Mouse (Mus musculus) spleen, adult 2 months (tissue): ENCODE data around the gene Gng4. TPM values are rescaled to one million over a fixed set of nuclear protein-coding genes. Genes with fewer than 3 reads are reported as not detected.

Experiments used
- DNase-seq, 2 experiments: peaks; one replicate each; pipeline versions ENCODE4 v3.0.0 to v3.0.0-alpha.2; 2012 to 2021; ENCODE audit warnings: low spot score in 2 of 2, low read depth in 1 of 2
- H3K27ac ChIP-seq: fragments of 200-500 bp; 2 replicates; pipeline ENCODE4 v1.5.1; 2012; ENCODE audit warnings: low read length, inconsistent platforms; ENCODE audit not compliant: insufficient read depth
- H3K27me3 ChIP-seq: fragments of 200-500 bp; 2 replicates; pipeline ENCODE4 v1.6.1; 2012; ENCODE audit warnings: mild to moderate bottlenecking, moderate library complexity, low read length, inconsistent platforms; ENCODE audit not compliant: control insufficient read depth, insufficient read depth
- H3K36me3 ChIP-seq: fragments of 200-500 bp; 2 replicates; pipeline ENCODE4 v1.6.1; 2012; ENCODE audit warnings: mild to moderate bottlenecking, low read length, inconsistent platforms; ENCODE audit not compliant: control insufficient read depth, insufficient read depth
- H3K4me1 ChIP-seq: fragments of 200-500 bp; 2 replicates; pipeline ENCODE4 v1.6.1; 2011; ENCODE audit warnings: inconsistent platforms; ENCODE audit not compliant: control insufficient read depth, insufficient read depth, insufficient read length
- H3K4me3 ChIP-seq: fragments of 200-500 bp; 2 replicates; pipeline ENCODE4 v1.5.1; 2011; ENCODE audit warnings: mild to moderate bottlenecking, inconsistent platforms; ENCODE audit not compliant: insufficient read depth, insufficient read length; ENCODE audit errors: extremely low read depth
- CTCF ChIP-seq: fragments of 200-500 bp; IDR thresholded peaks from 2 replicates; pipeline ENCODE4 v1.5.1; 2011; ENCODE audit warnings: mild to moderate bottlenecking, inconsistent platforms; ENCODE audit not compliant: insufficient read depth, insufficient read length, insufficient replicate concordance; ENCODE audit errors: extremely low read depth
- POLR2A ChIP-seq: fragments of 200-500 bp; IDR thresholded peaks from 2 replicates; pipeline ENCODE4 v1.6.1; 2011; ENCODE audit warnings: low read depth, low read length, inconsistent platforms
- WGBS: fragments of 180-500 bp; shearing (Covaris S2); methylation state at CpG from one replicate; pipeline ENCODE4 v1.1.7; 2018; 5-methylcytosine and 5-hydroxymethylcytosine counted together
- polyA plus RNA-seq: library from polyadenylated mRNA; depleted of rRNA; stranded (reverse); fragments of >200 nt; gene quantifications from 2 replicates; pipeline ENCODE4 v1.2.3, GENCODE M21; 2012; rRNA removed

The Gng4 gene
- polyA plus RNA-seq, 1 experiment = not detected

GRCm38 (mm10) chr13:13867922-13868321 is 84.1 kb downstream of the Gng4 start:
- no peak for DNase-seq
- H3K36me3 ChIP-seq = no peaks in the 10 kb centered on the region
- no peak overlapping the region for H3K4me3 ChIP-seq
- TF ChIP-seq CTCF (no peak), POLR2A (no peak)
- H3K27ac ChIP-seq = no peak overlapping the region
- no peaks in the 10 kb centered on the region for H3K4me1 ChIP-seq
- WGBS = 40% methylated on average over 3 of the region's 3 CpGs
- no peaks in the 10 kb centered on the region for H3K27me3 ChIP-seq

Other genes starting within 250 kb of the Gng4 start
- gene Lyst, start 193.7 kb upstream of the Gng4 start, polyA plus RNA-seq = 11.3 and 13.2 TPM in 2 replicates
- gene B3galnt2, start 170.4 kb downstream of the Gng4 start, polyA plus RNA-seq = 40.6 and 65.5 TPM in 2 replicates